Mouse (Mus musculus) C2C12 (cell line): ENCODE results near the gene Atcay.

ENCODE experiments used
- CTCF ChIP-seq: IDR thresholded peaks from one replicate; pipeline ENCODE4 v1.5.1; 2011; ENCODE audit not compliant: control insufficient read depth, insufficient read depth, insufficient read length
- USF1 ChIP-seq: IDR thresholded peaks from one replicate; pipeline ENCODE4 v1.6.1; 2011; ENCODE audit warnings: low read depth, mild to moderate bottlenecking, control low read depth, moderate library complexity

DNA sequence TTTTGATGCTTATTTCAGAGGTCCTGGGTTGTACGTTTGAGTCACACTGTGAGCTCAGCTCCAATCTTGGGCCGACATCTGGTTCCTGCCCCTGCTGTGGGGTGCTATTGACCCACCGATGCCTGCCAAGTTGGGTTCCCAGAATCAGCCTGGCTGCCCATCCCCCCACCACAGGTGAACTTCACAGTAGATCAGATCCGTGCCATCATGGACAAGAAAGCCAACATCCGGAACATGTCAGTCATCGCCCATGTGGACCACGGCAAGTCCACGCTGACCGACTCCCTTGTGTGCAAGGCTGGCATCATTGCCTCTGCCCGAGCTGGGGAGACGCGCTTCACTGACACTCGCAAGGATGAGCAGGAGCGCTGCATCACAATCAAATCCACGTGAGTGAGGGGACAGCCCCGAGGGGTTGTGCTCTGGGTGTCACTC lies 53.1 kb downstream of the Atcay start:
- TF ChIP-seq CTCF = no peak
- TF ChIP-seq USF1 = no peak
